Mouse (Mus musculus) layer of hippocampus, adult 18-20 months (tissue): ENCODE results near the gene Acot5. TPM values are rescaled to one million over a fixed set of nuclear protein-coding genes. Genes with fewer than 3 reads are reported as not detected.
"Not testable (repeated sequence)": the region's sequence is repeated elsewhere in the genome, so short reads cannot be mapped to it uniquely, and the experiment has no call there.

Source experiments
- DNase-seq, 2 experiments: peaks; one replicate each; pipeline ENCODE4 v3.0.0; 2022; ENCODE audit warnings: low spot score in 2 of 2
- long read RNA-seq: library from polyadenylated mRNA; stranded (forward); transcript quantifications from one replicate; pipeline ENCODE4 v2.0.0, GENCODE M21; 2021
- total RNA-seq, 2 experiments: library from RNA; stranded (reverse); gene quantifications; 2 replicates each; pipeline ENCODE4 v1.2.3; 2021

The Acot5 gene
- total RNA-seq, result 1 to 10 TPM; 6.0 to 6.5 TPM
- long read RNA-seq, transcript Acot5-201 (3 exons, 1,518 nt), result major isoform, 7 of 11 reads
- long read RNA-seq, partial matches to known transcripts, result 1 of 11 reads
- long read RNA-seq, other reads (novel, unspliced or antisense), result 0 of 11 reads

DNA sequence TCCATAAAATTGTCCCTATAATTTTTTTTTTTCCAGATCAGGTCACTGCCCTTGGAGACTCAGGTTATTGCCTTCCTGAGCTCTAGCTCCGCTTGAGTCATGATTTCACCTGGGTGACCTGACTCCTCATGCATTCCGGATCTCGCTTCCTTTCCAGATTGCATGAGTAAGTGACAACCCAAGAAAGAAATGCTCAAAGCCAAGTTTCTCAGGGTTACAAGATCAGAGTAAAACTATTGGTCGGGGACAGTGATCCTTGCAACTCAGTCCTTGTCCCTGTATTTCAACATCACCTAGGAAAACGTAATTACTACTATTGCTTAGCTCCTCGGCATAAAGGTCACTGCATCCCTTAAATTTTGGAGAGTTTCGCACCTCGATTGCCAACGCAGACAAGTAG is at the start of gene Acot5:
TSS of gene Acot5 (plus strand) at position 340 of the 400 bp plus-strand sequence.
- no peak for DNase-seq

DNA sequence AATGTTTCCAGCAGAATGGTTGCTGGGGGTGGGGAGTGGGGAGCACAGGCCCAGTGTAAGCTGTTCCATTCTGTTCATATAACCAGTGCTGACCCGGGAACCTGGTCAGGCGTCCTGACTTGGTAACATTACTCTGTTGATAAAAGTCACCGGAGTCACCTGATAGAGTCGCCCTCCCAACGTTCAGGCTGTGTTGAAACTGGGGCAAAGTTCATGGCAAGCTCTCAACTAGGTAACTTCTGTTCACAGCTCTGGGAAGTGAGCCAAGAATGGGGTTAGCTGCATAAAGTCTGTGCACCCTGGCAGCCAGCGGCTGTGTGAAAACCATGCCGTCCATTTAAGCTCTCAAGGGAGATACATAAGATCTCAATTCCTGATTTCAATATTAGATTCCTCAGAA is 48.6 kb upstream of the Acot5 start:
- peak in 1 of 2 experiments; percentile 19 for DNase-seq

DNA sequence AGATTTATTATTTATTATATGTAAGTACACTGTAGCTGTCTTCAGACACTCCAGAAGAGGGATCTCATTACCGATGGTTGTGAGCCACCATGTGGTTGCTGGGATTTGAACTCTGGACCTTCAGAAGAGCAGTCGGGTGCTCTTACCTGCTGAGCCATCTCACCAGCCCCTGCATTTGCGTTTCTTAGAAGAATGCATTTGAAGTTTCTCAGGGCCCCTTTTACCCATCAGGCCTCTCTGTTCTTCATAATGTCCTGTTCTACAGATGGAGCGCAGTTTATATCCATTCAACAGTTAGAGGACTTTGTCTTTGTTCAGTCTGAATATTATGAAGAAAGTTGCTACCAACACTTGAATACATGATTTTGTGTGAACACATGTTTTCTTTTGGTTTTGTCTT is 46.9 kb upstream of the Acot5 start:
- DNase-seq, result not testable (repeated sequence)

GRCm38 (mm10) chr12:84023052-84023745 is 45.9 kb upstream of the Acot5 start:
- DNase-seq, result no peak

DNA sequence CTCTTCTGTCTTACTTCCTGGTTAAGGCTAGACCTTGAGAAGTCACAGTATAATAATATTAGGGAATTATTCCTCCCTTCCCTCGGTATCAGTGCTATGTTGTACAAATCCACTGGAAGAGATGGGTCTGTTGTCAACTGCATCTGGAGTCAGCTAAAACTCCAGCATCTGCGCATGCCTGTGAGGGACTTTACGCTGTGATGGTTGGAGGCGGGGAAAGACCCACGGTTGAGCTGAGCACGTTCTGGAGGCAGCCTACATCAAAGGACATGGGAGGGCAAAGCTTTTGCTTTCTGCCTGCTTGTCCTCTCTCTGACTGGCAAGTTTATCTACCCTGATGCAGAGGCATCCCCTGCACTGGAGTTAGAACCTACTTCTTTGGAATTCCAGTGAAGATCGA is 43.2 kb upstream of the Acot5 start:
- no peak for DNase-seq

GRCm38 (mm10) chr12:84028328-84028727 is 40.8 kb upstream of the Acot5 start:
- not testable (repeated sequence) for DNase-seq

DNA sequence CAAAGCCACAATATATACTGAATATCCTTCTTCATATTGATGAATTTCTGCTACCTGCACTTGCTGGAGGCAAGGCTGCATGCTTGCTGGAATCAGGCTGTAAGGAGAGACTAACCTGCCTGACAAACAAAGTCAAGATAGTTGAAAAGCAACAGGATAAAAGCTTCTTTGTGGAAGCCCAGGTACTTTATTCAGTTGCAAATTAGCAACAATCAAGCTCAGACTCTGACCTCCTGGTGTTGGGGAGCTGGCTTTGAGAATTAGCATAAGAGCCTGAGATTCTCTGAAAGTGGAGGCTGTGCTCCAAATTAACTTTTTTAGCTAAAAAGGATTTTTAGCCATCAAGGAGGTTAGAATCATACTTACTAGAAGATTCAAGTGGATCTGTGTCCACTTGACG is 40.1 kb upstream of the Acot5 start:
- DNase-seq, result not testable (repeated sequence)

- peak; percentile 54 to 90 for DNase-seq
These were observed 38.3 kb upstream of the Acot5 start for GRCm38 (mm10) chr12:84030659-84031332.

DNA sequence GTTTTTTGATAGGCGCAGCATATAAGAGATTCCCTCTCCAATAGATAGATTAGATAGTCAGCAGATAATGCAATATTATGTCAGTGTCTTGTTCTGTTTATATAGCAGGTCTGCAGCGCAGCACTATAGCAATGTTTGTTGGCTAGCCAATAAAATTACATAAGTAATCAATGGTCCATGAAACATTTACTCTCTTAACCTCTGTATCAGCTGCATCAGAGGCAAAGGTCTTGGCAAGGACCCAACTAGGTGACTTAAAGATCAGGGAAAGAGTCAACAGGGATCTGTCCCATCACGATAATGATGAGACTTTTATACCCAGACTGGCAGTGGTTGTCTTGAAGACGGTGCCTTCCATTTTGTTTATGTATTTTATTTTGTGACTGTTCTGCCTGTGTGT is 36.3 kb upstream of the Acot5 start:
- DNase-seq, result no peak

DNA sequence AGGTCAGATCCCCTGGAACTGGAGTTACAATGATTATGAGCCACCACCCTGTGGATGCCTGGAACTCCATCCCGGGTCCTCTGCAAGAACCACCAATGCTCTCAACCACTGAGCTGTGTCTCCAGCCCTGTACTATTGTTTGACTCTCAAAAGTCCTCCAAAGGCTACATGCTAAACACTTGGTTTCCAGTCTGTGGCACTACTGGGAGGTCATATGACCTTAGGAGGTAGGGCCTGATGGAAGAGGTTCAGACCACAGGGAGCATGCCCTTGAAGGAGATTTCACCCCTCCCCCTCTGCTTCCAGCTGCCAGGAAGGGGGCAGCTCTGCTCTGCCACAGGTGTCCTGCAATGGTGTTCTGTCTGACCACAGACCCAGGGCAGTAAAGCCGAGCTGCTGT is 35.8 kb upstream of the Acot5 start:
- not testable (repeated sequence) for DNase-seq

- DNase-seq, result no peak
These were observed 35.0 kb upstream of the Acot5 start for GRCm38 (mm10) chr12:84034108-84034507.

DNA sequence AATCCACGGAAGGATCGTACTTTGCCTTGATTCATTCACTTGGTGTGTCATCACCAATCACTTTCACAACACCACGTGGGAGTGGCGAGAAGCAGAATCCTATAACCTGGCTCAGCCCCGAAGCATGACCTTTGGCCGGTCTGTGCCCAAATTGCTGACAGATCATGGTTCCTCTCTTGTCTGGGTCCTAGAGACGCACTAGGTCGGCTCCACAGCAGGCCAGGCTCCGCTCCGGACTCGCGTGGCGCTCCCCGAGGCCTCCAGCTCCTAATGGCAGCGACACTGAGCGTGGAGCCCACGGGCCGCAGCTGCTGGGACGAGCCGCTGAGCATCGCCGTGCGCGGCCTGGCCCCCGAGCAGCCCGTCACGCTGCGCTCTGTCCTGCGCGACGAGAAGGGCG is 30.9 kb upstream of the Acot5 start, which contains the start of gene Acot4:
TSS of gene Acot4 (plus strand) at position 139 of the 400 bp plus-strand sequence.
- DNase-seq, result peak in 1 of 2 experiments; percentile 16

- peak in 1 of 2 experiments; percentile 36 for DNase-seq
These were observed 30.4 kb upstream of the Acot5 start, which contains the start of gene Gm49366 for GRCm38 (mm10) chr12:84038691-84039111. Gm49366 (plus strand) TSS chr12:84038935.

GRCm38 (mm10) chr12:84042248-84042647 is 26.9 kb upstream of the Acot5 start:
- no peak for DNase-seq

DNA sequence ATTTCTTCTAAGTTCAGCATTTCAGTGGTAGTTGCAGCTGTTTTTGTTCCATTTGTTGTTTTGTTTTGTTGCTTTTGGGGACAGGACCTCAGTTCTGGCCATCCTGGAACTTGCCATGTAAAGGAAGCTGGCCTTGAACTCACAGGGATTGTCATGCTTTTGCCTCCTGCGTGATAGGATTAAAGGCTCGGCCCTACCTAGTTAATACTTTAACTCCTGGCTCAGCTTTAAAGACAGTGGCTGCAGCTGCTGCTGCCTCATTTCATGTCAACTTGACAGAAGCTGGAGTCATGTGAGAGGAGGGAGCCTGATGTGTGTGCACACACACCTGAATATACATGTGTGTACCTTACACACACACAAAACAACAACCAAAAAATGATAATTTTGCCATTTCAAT is 25.1 kb upstream of the Acot5 start:
- no peak for DNase-seq

- no peak for DNase-seq
These were observed 22.2 kb upstream of the Acot5 start for GRCm38 (mm10) chr12:84046906-84047305.

DNA sequence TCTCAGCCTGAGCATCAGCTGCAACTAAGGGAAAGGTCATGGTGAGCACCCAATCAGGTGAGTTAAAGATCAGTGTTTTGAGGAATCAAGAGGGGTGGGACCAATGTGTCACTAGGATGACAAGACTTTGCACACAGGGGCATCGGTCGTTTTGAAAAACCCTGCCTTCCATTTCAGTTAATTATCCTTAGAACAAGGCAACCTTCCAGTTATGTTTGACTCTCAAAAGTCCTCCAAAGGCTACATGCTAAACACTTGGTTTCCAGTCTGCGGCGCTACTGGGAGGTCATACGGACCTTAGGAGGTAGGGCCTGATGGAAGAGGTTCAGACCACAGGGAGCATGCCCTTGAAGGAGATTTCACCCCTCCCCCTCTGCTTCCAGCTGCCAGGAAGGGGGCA is 18.4 kb upstream of the Acot5 start:
- DNase-seq, result not testable (repeated sequence)

GRCm38 (mm10) chr12:84051937-84052474 is 17.1 kb upstream of the Acot5 start, which contains the start of gene Acot3:
Acot3 (plus strand) TSS chr12:84052144.
- DNase-seq, result no peak

GRCm38 (mm10) chr12:84052609-84053008 is 16.5 kb upstream of the Acot5 start:
- no peak for DNase-seq

GRCm38 (mm10) chr12:84053173-84053572 is 16.0 kb upstream of the Acot5 start:
- DNase-seq, result peak in 1 of 2 experiments; percentile 23

DNA sequence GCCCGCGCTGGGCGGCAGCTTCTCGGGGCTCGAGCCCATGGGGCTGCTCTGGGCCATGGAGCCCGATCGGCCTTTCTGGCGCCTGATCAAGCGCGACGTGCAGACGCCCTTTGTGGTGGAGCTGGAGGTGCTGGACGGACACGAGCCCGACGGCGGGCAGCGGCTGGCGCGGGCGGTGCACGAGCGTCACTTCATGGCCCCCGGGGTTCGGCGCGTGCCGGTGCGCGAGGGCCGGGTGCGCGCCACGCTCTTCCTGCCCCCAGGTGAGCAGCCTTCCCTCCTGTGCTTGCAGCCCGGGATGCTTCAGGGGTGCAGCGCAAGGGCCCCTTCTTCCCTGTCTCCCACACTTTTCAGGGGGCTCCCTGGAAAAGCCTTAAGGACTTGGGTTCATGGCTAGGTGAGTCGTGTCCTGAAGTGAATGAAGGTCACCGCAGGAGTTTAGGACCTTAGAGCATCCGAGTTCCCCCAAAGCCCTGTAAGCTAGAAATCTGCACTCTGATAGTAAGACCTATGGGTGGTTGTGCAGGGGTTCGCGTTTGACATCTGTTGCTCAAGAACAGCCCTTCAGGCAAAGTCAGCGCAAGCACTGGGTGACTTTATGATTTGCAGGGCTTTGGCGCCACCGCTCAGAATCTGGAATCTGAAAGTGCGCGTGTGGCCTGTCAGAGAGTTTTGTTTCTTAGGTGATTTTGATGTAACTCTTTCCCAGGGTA is 15.3 kb upstream of the Acot5 start:
- peak in 1 of 2 experiments; percentile 36 for DNase-seq
